Mouse (Mus musculus) CH12.LX (cell line): ENCODE measurements around the gene Atp5g1. TPM values are rescaled to one million over a fixed set of nuclear protein-coding genes. Genes with fewer than 3 reads are reported as not detected.

Experiments used
- DNase-seq: peaks from one replicate; pipeline ENCODE4 v3.0.0-alpha.2; 2013; ENCODE audit errors: extremely low read depth
- H3K27ac ChIP-seq: 2 replicates; pipeline ENCODE4 v1.5.1; 2012; ENCODE audit warnings: low read depth, mild to moderate bottlenecking, control low read depth, moderate library complexity; ENCODE audit not compliant: insufficient read depth
- H3K27me3 ChIP-seq: replicated peaks from 2 replicates; pipeline ENCODE3; 2012; ENCODE audit warnings: inconsistent platforms
- H3K36me3 ChIP-seq, 2 experiments: replicated peaks in 1 of 2; 2 replicates each; pipeline versions ENCODE3 to v1.6.1; 2012; ENCODE audit warnings: inconsistent platforms in 1 of 2, low read length in 1 of 2, mild to moderate bottlenecking in 1 of 2, mixed read lengths in 1 of 2, moderate library complexity in 1 of 2; ENCODE audit not compliant: control insufficient read depth in 1 of 2, insufficient read depth in 1 of 2
- H3K4me1 ChIP-seq, 2 experiments: 2 replicates each; pipeline ENCODE4 v1.6.1; 2012; ENCODE audit warnings: inconsistent platforms in 1 of 2, moderate library complexity in 1 of 2; ENCODE audit not compliant: insufficient read depth in 2 of 2, control insufficient read depth in 1 of 2
- H3K4me2 ChIP-seq: 2 replicates; pipeline ENCODE4 v1.6.1; 2012; ENCODE audit warnings: low read depth, mild to moderate bottlenecking, control low read depth; ENCODE audit not compliant: poor library complexity, insufficient read depth, severe bottlenecking
- H3K4me3 ChIP-seq, 3 experiments: fragments of 150-350 bp in 1 of 3; sonication (generic) in 1 of 3; replicated peaks in 1 of 3; 2 replicates each; pipeline versions ENCODE3 to v1.5.1; 2011 to 2012; ENCODE audit warnings: low read depth in 2 of 3, low read length in 2 of 3, mild to moderate bottlenecking in 2 of 3, moderate library complexity in 2 of 3, control low read depth in 1 of 3, improper control_type of control experiment in 1 of 3, inconsistent platforms in 1 of 3, mixed read lengths in 1 of 3; ENCODE audit not compliant: poor library complexity in 1 of 3
- H3K79me2 ChIP-seq: replicated peaks from 2 replicates; pipeline ENCODE4 v1.6.1; 2012; ENCODE audit warnings: mild to moderate bottlenecking, moderate library complexity; ENCODE audit not compliant: control insufficient read depth, poor library complexity, insufficient read depth, severe bottlenecking; ENCODE audit errors: extremely low read depth
- H3K9ac ChIP-seq: 2 replicates; pipeline ENCODE4 v1.6.1; 2012; ENCODE audit warnings: low read depth, mild to moderate bottlenecking, control low read depth, moderate library complexity; ENCODE audit not compliant: insufficient read depth
- H3K9me3 ChIP-seq: replicated peaks from 2 replicates; pipeline ENCODE3; 2012; ENCODE audit warnings: low read length, inconsistent platforms, mixed read lengths
- BHLHE40 ChIP-seq: IDR thresholded peaks from 2 replicates; pipeline ENCODE4 v1.6.1; 2011; ENCODE audit warnings: mild to moderate bottlenecking, low read depth, low read length, improper control_type of control experiment
- CHD1 ChIP-seq: IDR thresholded peaks from 2 replicates; pipeline ENCODE4 v1.6.1; 2012; ENCODE audit warnings: low read depth, low read length, improper control_type of control experiment, inconsistent platforms
- CTCF ChIP-seq, 2 experiments: IDR thresholded peaks in 1 of 2; conservative IDR thresholded peaks in 1 of 2; 2 replicates each; pipeline ENCODE4 v1.5.1; 2011 to 2012; ENCODE audit warnings: low read depth in 2 of 2, low read length in 2 of 2, improper control_type of control experiment in 1 of 2, inconsistent platforms in 1 of 2, mild to moderate bottlenecking in 1 of 2, moderate library complexity in 1 of 2
- ELF1 ChIP-seq: IDR thresholded peaks from 2 replicates; pipeline ENCODE4 v1.6.1; 2014; ENCODE audit warnings: low read depth, mild to moderate bottlenecking, inconsistent platforms, low read length, improper control_type of control experiment
- EP300 ChIP-seq: IDR thresholded peaks from 2 replicates; pipeline ENCODE4 v1.6.1; 2011; ENCODE audit warnings: low read length, improper control_type of control experiment
- ETS1 ChIP-seq: conservative IDR thresholded peaks from 2 replicates; pipeline ENCODE4 v1.6.1; 2012; ENCODE audit warnings: low read depth, mild to moderate bottlenecking, inconsistent platforms, low read length, improper control_type of control experiment, moderate library complexity
- GABPA ChIP-seq: IDR thresholded peaks from 2 replicates; pipeline ENCODE4 v1.6.1; 2012; ENCODE audit warnings: low read depth, low read length, improper control_type of control experiment, inconsistent platforms; ENCODE audit not compliant: insufficient replicate concordance
- HCFC1 ChIP-seq: IDR thresholded peaks from 2 replicates; pipeline ENCODE4 v1.6.1; 2012; ENCODE audit warnings: low read depth, mild to moderate bottlenecking, inconsistent platforms, low read length, improper control_type of control experiment
- IRF4 ChIP-seq: IDR thresholded peaks from 2 replicates; pipeline ENCODE4 v1.6.1; 2014; ENCODE audit warnings: low read depth, mild to moderate bottlenecking, inconsistent platforms, low read length, improper control_type of control experiment
- JUN ChIP-seq: IDR thresholded peaks from 2 replicates; pipeline ENCODE4 v1.6.1; 2011; ENCODE audit warnings: low read depth, mild to moderate bottlenecking, low read length, improper control_type of control experiment, moderate library complexity; ENCODE audit not compliant: insufficient read depth
- JUND ChIP-seq: conservative IDR thresholded peaks from 2 replicates; pipeline ENCODE4 v1.6.1; 2011; ENCODE audit warnings: low read depth, low read length, improper control_type of control experiment
- MAZ ChIP-seq: IDR thresholded peaks from 2 replicates; pipeline ENCODE4 v1.6.1; 2012; ENCODE audit warnings: low read depth, mild to moderate bottlenecking, inconsistent platforms, low read length, improper control_type of control experiment, moderate library complexity
- MEF2A ChIP-seq: IDR thresholded peaks from 2 replicates; pipeline ENCODE4 v1.6.1; 2014; ENCODE audit warnings: low read depth, mild to moderate bottlenecking, inconsistent platforms, low read length, improper control_type of control experiment, borderline replicate concordance
- MXI1 ChIP-seq: IDR thresholded peaks from 2 replicates; pipeline ENCODE4 v1.6.1; 2011; ENCODE audit warnings: mild to moderate bottlenecking, low read depth, low read length, improper control_type of control experiment
- POLR2AphosphoS2 ChIP-seq: IDR thresholded peaks from 2 replicates; pipeline ENCODE4 v1.6.1; 2011; ENCODE audit warnings: low read depth, low read length, improper control_type of control experiment
- RAD21 ChIP-seq: IDR thresholded peaks from 2 replicates; pipeline ENCODE4 v1.6.1; 2011; ENCODE audit warnings: low read depth, mild to moderate bottlenecking, low read length, improper control_type of control experiment, moderate library complexity
- RCOR1 ChIP-seq: conservative IDR thresholded peaks from 2 replicates; pipeline ENCODE4 v1.6.1; 2012; ENCODE audit warnings: low read depth, mild to moderate bottlenecking, inconsistent platforms, low read length, improper control_type of control experiment
- SIN3A ChIP-seq: IDR thresholded peaks from 2 replicates; pipeline ENCODE4 v1.6.1; 2012; ENCODE audit warnings: low read length, improper control_type of control experiment, inconsistent platforms
- TBP ChIP-seq: conservative IDR thresholded peaks from 2 replicates; pipeline ENCODE4 v1.6.1; 2011; ENCODE audit warnings: low read depth, low read length, improper control_type of control experiment
- TCF12 ChIP-seq: IDR thresholded peaks from 2 replicates; pipeline ENCODE4 v1.6.1; 2014; ENCODE audit warnings: low read depth, mild to moderate bottlenecking, inconsistent platforms, low read length, improper control_type of control experiment
- UBTF ChIP-seq: IDR thresholded peaks from 2 replicates; pipeline ENCODE4 v1.6.1; 2012; ENCODE audit warnings: low read depth, mild to moderate bottlenecking, inconsistent platforms, low read length, improper control_type of control experiment, moderate library complexity
- USF1 ChIP-seq: IDR thresholded peaks from 2 replicates; pipeline ENCODE4 v1.6.1; 2014; ENCODE audit warnings: low read depth, mild to moderate bottlenecking, inconsistent platforms, low read length, improper control_type of control experiment
- ZNF384 ChIP-seq: IDR thresholded peaks from 2 replicates; pipeline ENCODE4 v1.6.1; 2012; ENCODE audit warnings: low read depth, low read length, improper control_type of control experiment, inconsistent platforms
- dilution Hi-C: fragments of 300-500 bp; cut with MboI; formaldehyde crosslinking; loops from 2 replicates; pipeline ENCODE4 v1.14.3; 2020; ENCODE audit warnings: low sequenced_read_pairs; ENCODE audit not compliant: extremely low pct_unique_long_range_greater_than_20kb, extremely low pct_ligation_motif_present
- in situ Hi-C: fragments of 300-500 bp; cut with MboI; formaldehyde crosslinking; loops from 3 replicates; pipeline ENCODE4 v1.14.3; 2019; ENCODE audit warnings: low sequenced_read_pairs, low pct_ligation_motif_present, low pct_unique_long_range_greater_than_20kb, mixed read lengths
- polyA plus RNA-seq: library from polyadenylated mRNA; unstranded; fragments of >175 nt; gene quantifications from 2 replicates; pipeline ENCODE4 v1.2.1, GENCODE M21; 2012; ENCODE audit warnings: low read depth; ENCODE audit not compliant: insufficient read length
- total RNA-seq, 2 experiments: library from RNA; depleted of rRNA; stranded (reverse); fragments of 300-350 nt in 1 of 2; fragments of >200 nt in 1 of 2; gene quantifications; 2 replicates each; pipeline ENCODE4 v1.2.3; 2012 to 2014

Gene Atp5g1
- total and polyA plus RNA-seq, 3 experiments: 778 to 969 (median 851) TPM

DNA sequence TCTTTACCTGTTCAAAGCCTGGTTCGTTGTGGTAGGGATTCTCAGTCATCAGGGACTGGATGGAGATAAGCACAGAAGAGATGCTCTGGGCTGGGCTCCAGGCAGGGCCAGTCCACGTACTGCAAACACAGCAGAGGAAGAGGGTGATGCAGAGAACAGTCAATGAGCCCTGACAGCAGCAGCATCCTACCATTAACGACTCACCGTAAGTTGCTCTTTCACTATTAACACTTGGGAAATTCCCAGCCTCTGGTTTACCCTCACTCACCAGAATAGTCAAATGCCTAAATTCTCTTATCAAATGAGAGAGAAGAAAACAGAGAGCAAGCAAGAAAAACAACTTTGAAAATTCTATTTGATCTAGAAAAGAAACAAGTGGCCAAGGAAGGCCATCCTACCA lies 17.2 kb downstream of the Atp5g1 start:
- Histone ChIP-seq H3K4me1 (peaks cover 13 to 70% of the 10 kb centered on the region in 2 experiments), H3K4me2 (peak overlapping the region; percentile 35)
- in situ Hi-C loops: no loop called here
- TF ChIP-seq TCF12 (peak; percentile 67), HCFC1 (no peak; the same call in 1 of the 2 replicates), GABPA (no peak), BHLHE40 (peak; percentile 41; the same call in 1 of the 2 replicates), JUND (peak; percentile 89), EP300 (peak; percentile 96), JUN (peak; percentile 82), TBP (0 out of 2 replicates have a peak, but pooled peaks have one; percentile 29), MAZ (0 out of 2 replicates have a peak, but pooled peaks have one; percentile 34), SIN3A (peak; percentile 85), USF1 (no peak), IRF4 (peak; percentile 98), RAD21 (no peak), MXI1 (peak; percentile 57; the same call in 1 of the 2 replicates), UBTF (no peak), POLR2AphosphoS2 (no peak), CTCF (conservative IDR thresholded peaks at IDR 0.05 in 1 of 2, IDR thresholded peaks at IDR 0.05 in 1 of 2; ENCODE audit: low read depth in 2 of 2, low read length in 2 of 2) (no peak), CHD1 (no peak), ZNF384 (no peak), RCOR1 (0 out of 2 replicates have a peak, but pooled peaks have one; percentile 77), ELF1 (peak; percentile 34; the same call in 1 of the 2 replicates), MEF2A (0 out of 2 replicates have a peak, but pooled peaks have one; percentile 61), ETS1 (peak; percentile 53)
- TF ChIP-seq, all 38 proteins: peak for 14
- Histone ChIP-seq H3K4me3 (no peak overlapping the region), H3K27ac (peak overlapping the region; percentile 93), H3K9ac (0 out of 2 replicates have a peak overlapping the region, but pooled peaks have one; percentile 57), H3K9me3 (no peaks in the 10 kb centered on the region), H3K79me2 (peaks cover 76% of the 10 kb centered on the region), H3K27me3 (no peaks in the 10 kb centered on the region), H3K36me3 (peaks cover 52 to 86% of the 10 kb centered on the region in 2 experiments)
- DNase-seq: peak; percentile 86
- dilution Hi-C loops: no loop called here
